Mouse (Mus musculus) neural tube, embryonic 10.5 days (tissue): ENCODE measurements around the gene Ube2i.

Experiments used
- DNase-seq: peaks from one replicate; pipeline ENCODE4 v3.0.0-alpha.2; 2017; ENCODE audit warnings: low spot score; ENCODE audit errors: extremely low spot score

The Ube2i gene

GRCm38 (mm10) chr17:25274571-25275346, at the start of gene Ube2i:
Gene Ube2i (minus strand): TSS chr17:25274622.
- no peak for DNase-seq

DNA sequence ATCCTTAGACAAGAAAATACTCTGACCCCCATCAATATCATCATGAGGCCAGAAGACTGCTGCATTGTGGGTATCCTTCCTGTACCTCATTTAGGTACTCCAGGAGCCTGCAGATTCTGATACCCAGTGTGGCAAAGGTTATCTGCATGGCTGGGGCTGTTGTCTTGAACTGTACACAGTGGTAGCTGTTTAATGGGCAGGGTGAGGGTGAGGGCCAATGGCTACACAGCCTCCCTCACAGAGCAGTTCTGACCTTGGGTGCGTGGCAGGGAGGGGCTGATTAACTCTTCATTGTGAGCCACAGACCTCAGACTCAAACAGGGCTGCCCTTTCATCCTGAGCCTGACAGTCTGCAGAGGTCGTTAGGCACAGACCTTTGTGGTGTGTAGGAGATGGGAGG, 48.5 kb upstream of the Ube2i start:
- DNase-seq = no peak

- DNase-seq = no peak
These were observed 46.4 kb upstream of the Ube2i start for GRCm38 (mm10) chr17:25320819-25321218.

GRCm38 (mm10) chr17:25318354-25318753, 43.9 kb upstream of the Ube2i start, which contains the start of gene Prss29:
Gene Prss29 (plus strand): TSS chr17:25318654.
- no peak for DNase-seq

GRCm38 (mm10) chr17:25308346-25308745, 33.9 kb upstream of the Ube2i start, which contains the start of gene Prss28:
Gene Prss28 (plus strand): TSS chr17:25308646.
- no peak for DNase-seq

DNA sequence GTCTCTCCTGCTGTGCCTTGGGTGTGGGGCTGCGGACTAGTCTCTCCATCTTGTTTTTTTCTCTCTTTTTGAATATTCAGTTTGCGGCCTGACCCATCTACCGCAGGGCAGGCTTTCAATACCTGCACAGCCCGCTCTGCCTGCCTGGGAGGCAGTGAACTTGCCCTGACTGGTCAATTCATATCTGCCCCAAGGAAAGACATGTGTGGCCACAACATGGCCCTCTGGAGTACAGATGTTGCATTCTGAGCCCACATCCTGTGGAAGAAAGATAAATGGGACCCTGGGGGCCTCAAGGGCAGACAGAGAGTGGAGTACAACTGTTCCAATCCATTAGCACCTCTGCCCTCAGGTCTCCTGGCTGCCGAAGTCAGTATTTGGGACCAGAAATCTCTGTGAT, 23.7 kb upstream of the Ube2i start, which contains the start of gene Prss34:
Gene Prss34 (plus strand): TSS at position 301 of the 400 bp plus-strand sequence.
- no peak for DNase-seq

DNA sequence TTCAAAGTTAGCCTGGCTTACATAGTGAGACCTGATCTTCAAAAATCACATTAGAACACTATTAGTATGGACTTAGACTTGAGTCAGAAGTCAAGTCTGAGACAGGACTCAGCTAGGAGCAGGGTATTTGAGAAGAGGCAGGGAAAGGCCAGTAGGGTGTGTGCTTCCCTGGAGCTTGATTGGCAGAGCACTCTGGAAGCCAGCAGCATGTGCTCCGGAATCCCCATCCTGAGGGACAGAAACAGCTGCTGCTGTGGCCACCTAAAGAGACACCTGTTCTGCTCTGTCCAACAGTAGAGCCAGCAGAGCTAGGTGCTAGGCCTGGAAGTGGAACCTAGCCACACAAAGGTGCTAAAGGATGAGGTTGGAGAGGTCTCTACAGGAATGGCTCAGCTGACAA, 19.7 kb upstream of the Ube2i start:
- DNase-seq = no peak

DNA sequence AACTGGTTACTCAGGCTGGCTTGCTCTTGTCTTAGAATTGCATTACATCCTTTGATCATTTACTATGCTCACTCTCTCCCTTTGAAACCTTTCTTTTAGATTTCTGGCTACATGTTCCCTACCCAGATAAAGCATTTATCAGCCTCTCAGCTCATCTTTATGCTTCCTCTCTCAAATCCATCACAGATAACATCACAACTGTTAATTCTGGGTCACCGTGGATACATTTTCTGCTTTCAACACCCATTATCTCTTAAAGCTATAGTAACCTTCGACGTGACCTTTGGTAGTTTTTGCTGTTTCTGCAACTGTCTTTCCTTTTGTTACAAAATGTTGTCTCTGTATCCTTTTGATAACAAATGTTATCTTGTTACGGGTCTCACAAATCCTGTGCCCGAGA, 19.1 kb upstream of the Ube2i start:
- no peak for DNase-seq

DNA sequence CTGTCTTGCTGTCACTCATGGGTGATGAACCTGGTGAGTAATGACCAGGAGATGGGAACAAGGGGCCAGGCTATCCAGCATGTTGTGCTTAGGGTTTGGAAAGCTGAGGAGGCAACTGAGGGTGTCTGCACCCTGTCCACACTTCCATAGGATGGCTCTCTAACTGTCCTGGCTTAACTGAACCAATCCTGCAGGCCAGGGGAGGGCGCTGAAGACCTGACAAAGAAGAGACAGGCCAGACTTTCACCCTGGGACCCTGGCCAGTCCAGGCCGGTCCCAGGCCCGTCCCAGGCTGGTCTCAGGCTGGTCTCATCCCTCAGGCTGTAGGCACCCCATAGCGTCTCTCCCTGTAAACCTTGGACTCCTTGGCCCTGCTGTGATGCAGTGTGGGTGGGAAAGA, 16.0 kb upstream of the Ube2i start:
- no peak for DNase-seq

- peak; percentile 49 for DNase-seq
These were observed 14.4 kb upstream of the Ube2i start for GRCm38 (mm10) chr17:25288842-25289241.

GRCm38 (mm10) chr17:25285033-25285432, 10.6 kb upstream of the Ube2i start:
- DNase-seq = peak; percentile 61

- DNase-seq = no peak
These were observed 7.7 kb upstream of the Ube2i start for GRCm38 (mm10) chr17:25282133-25282532.

- DNase-seq = no peak
These were observed 1.4 kb upstream of the Ube2i start for GRCm38 (mm10) chr17:25275833-25276232.

DNA sequence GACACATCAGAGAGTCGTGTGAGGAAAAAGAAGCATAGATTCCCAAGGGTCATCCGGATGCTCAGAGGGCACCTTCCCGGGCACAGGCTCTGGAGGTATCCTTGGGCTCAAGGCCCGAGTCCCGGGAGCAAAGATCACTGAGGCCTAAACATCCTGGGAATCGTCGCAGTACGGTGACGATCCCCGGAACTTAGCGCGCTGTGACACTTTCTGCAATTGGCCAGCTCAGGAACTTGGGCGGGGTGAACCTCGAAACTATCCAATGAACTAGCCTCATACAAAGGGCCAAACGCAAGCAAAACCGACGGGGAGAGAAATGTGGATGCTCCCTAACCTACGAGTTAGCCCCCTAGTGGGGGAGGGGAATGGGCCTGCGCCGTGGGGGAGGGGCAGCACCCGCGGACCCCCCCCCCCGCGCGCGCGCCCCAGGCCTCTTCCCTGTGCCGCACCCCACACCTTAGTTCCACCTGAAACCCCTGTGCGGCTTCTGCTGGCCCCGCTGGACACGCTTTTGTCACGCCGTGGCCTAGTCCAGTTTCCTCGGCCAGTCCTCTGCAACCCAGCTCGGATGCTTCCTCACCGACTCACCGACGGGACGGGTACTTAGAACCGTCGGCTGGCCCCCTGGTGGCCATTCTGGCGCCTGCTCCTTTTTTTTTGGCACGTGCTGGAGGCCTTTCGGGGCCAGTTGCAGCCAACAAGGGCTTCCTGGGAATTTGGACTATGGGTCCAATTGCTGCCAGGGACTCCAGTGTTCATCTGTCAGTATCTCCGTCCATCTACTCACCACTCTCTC, 518 bp downstream of the Ube2i start:
- peak; percentile 96 for DNase-seq

DNA sequence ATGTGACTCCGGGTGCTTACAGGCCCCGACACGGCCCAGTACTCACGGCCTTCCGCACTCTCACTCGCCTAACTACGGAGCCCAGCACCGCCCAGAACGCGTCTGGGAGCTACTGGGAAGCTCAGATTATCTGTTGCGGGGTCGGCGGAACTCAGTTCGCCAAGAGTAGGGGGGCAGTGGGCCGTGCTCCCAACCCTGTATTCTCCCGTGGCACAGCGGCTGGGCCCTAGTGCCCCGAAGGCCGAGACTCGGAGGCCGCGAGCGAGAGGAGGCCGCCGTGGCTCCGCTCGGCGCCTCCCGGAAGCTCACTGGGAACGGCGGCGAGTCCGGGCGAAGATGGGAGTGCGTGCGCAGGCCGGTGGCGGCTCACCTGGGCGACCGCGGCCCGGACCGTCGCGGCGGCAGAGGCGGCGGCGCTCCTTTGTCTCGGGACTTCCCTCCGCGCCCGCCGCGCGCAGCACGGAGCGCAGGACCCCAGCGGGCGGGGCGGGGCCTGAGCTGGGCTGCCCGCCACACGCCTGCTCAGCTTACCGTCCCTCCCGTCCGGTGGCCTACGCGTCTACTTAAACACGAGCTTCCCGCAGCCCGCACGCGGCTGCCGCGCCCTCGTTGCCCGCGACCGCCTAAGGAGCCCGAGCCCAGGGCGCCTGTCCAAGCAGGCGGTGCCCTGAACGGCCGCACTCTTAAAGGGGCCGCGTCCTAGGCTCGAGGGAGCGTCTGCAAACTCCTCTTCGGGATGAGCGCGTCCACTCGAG, 1.3 kb downstream of the Ube2i start:
- peak; percentile 95 for DNase-seq

GRCm38 (mm10) chr17:25272326-25272725, 2.1 kb downstream of the Ube2i start:
- no peak for DNase-seq

DNA sequence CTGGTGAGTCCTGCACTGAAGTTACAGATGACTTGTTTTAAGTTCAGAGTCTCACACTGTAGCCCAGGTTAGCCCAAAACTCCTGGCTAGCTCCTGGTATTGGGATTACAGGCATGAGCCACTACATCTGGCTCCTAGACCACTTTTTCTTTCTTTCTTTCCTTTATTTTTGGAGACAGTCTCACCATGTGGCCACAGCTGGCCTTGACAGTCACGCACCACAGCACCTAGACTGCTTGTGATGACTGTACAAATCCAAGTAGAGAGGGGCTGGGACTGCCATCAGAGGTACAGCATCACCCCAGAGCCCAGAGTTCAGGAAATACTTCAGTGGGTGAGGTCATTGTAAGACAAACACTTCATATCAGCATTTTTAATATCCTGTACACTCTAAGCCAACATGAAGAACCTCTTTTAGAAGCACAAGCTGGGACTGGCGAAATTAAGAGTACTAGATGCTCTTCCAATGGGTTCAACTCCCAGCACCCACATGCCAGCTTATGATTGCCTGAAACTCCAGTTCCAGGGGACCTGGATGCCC, 3.6 kb downstream of the Ube2i start:
- DNase-seq = no peak

DNA sequence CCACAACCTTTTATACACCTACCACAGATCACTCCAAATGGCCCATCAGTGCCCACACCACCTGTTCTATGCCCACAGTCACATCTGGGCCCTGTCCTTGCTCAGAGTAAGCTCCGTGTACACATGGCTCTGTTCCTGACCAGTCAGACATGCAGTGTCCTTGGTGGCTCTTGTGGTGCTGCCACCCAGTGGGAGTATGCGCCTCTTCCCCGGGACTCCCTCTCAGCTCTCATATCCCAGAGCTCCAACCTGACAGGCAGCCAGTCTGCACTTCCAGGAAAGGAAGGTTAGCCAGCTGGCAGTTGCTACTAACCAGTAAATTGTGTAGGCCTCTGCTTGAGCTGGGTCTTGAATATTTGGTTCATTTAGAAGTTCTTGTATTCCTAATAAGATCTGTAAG, 10.0 kb downstream of the Ube2i start:
- no peak for DNase-seq

GRCm38 (mm10) chr17:25257804-25258261, 16.6 kb downstream of the Ube2i start:
- DNase-seq = no peak

- peak; percentile 54 for DNase-seq
These were observed 18.2 kb downstream of the Ube2i start, which contains the start of gene Baiap3 for GRCm38 (mm10) chr17:25256140-25256754. Gene Baiap3 (minus strand): TSS chr17:25256364.

DNA sequence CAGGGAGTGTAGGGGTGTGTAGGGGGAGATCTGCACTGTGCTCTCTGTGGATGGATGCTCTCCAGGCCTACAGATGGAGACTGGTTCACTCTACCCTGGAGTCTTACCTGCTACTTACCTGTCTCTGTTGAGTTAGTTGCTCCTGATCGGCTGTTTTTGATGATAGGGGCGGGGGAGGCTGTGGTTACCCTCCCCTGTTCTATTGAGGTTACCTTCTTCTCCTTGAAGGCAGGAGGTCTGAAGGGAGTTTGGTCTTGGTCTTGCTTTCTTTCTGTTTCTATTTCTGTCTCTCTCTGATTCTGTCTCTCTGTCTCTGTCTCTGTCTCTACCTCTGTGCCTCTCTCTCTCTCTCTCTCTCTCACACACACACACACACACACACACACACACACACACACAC, 19.3 kb downstream of the Ube2i start:
- DNase-seq = no peak
